Mouse (Mus musculus) embryonic fibroblast, embryonic 13.5 days (primary cell): Measurements from ENCODE around the gene Itpr1. TPM values are rescaled to one million over a fixed set of nuclear protein-coding genes. Genes with fewer than 3 reads are reported as not detected.

ENCODE experiments used
- H3K27ac ChIP-seq: 2 replicates; pipeline ENCODE4 v1.5.1; 2012; ENCODE audit warnings: low read length, control low read depth, inconsistent platforms; ENCODE audit not compliant: insufficient read depth
- H3K4me1 ChIP-seq: 2 replicates; pipeline ENCODE4 v1.6.1; 2011; ENCODE audit warnings: low read length; ENCODE audit not compliant: control insufficient read depth, insufficient read depth
- H3K4me3 ChIP-seq: 2 replicates; pipeline ENCODE4 v1.5.1; 2011; ENCODE audit warnings: mild to moderate bottlenecking, control low read depth, low read length; ENCODE audit not compliant: insufficient read depth
- CTCF ChIP-seq: IDR thresholded peaks from 2 replicates; pipeline ENCODE4 v1.5.1; 2011; ENCODE audit warnings: mild to moderate bottlenecking, control low read depth, low read length, moderate library complexity, borderline replicate concordance; ENCODE audit not compliant: insufficient read depth
- POLR2A ChIP-seq: IDR thresholded peaks from 2 replicates; pipeline ENCODE4 v1.6.1; 2011; ENCODE audit warnings: low read depth, mild to moderate bottlenecking, control low read depth, low read length, moderate library complexity
- polyA plus RNA-seq: library from polyadenylated mRNA; stranded (reverse); fragments of >200 nt; gene quantifications from 2 replicates; pipeline ENCODE4 v1.2.4, GENCODE M21; 2011; ENCODE audit warnings: low read depth; ENCODE audit not compliant: missing spikeins, insufficient read length

Itpr1 gene
- polyA plus RNA-seq, 1 experiment, result 38.0 TPM

DNA sequence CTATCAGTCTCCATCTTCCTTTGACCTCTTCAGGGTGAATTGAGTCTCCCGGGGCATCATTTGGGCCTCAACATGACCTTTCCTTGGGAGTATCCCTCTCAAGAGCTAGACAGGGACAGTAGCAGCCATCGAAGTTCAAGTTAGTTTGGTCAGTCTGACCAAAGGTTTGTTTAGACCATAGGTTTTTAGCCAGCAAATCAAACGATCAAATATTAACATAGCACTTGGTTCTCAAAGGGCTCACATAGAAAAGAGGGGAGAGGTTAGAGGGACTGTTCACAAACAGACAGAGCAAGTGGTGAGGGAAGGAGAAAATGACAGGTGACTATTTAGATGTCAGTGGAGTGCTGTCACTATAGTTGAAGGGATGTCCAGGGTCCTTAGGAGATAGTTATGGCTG, 293.3 kb downstream of the Itpr1 start:
- H3K4me1 ChIP-seq, result peaks cover 2% of the 10 kb centered on the region; the same call in 1 of the 2 replicates
- H3K27ac ChIP-seq, result no peak overlapping the region
- TF ChIP-seq CTCF (no peak), POLR2A (no peak)
- no peak overlapping the region for H3K4me3 ChIP-seq

DNA sequence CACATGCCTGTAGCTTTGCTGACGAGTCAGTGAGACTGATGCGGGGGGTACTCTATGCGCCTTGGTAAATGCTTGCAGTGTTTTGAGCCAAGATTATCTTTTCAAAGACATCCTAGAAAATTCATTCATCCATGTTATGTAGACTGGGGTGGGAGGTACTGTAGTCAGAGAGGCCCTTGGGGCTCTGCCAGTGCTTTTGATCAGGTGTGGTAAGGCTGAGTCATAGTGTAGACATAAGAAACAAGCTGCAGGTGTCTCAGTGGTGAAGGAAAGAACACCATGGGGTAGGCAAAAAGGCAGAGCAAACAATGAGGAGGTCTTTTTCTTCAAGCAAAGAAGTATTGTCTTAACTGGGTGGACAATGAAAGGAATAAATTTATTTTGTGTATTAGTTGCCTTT, 294.4 kb downstream of the Itpr1 start:
- no peak overlapping the region for H3K4me3 ChIP-seq
- no peak overlapping the region for H3K27ac ChIP-seq
- TF ChIP-seq POLR2A, result no peak
- TF ChIP-seq CTCF, result no peak
- H3K4me1 ChIP-seq, result peaks cover 2% of the 10 kb centered on the region; the same call in 1 of the 2 replicates

DNA sequence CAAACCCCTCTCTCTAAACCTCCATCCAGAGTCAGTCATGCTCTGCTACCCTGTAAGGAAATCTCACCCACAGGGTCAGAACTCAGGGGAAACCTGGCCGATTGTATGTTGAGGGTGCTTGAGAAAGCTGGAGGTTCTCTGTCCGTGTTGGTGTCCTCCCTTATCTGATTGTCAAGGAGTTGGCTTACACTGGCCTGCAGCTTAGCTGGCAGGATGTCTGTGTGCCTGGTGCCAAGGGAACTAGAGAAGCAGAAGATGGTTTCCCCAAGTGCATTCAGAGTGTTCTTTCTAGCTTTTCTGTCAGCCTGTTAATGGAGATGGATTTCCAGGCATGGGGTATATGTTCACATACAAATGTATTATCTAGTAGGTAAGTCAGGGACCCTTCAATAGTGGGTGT, 296.4 kb downstream of the Itpr1 start:
- TF ChIP-seq POLR2A, result no peak
- no peak for TF ChIP-seq CTCF
- no peak overlapping the region for H3K27ac ChIP-seq

DNA sequence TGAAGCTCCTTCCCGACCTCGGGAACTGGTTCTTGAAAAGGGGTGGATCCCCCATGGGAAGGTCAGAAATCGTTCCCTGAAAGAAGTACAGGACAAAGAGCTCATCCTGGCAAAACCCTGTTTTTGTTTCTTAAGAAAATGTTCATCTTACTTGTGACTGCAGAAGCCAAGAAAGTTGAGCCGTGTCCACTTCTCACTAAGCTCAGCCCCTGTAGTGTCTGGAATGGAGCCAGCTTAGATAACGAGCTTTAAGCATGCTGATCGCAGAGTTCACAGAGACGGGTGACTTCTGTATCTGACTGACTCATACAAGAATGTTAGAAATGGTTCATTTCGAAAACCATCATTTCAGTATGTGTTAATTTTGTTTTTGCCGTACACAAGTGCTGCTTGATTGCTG, 297.2 kb downstream of the Itpr1 start:
- Histone ChIP-seq H3K4me1 (peaks cover 2% of the 10 kb centered on the region; the same call in 1 of the 2 replicates), H3K27ac (no peak overlapping the region), H3K4me3 (no peak overlapping the region)
- TF ChIP-seq CTCF, result no peak
- no peak for TF ChIP-seq POLR2A

More for the DNA sequence above, 296.4 kb downstream of the Itpr1 start:
- Histone ChIP-seq H3K4me1 (peaks cover 2% of the 10 kb centered on the region; the same call in 1 of the 2 replicates), H3K4me3 (no peak overlapping the region)

DNA sequence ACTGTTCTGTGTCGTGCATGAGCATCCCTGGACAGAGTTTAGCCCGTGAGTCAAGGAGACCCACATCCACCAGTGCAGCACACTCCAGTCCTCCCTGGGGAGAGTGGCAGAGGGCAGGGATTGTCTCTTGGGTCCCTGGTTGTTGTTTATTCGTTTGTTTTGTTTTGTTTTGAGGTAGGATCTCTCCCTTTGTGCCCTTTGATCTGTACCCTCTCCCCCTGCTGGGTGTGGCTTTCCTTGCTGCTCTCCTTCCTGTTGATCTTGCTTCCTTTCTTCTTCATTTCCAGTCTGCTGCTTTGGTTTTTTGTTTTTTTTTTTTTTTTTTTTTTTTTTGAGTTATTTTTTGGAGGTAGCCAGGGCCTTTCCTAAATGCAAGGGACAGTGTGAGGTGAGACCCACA, 299.2 kb downstream of the Itpr1 start:
- Histone ChIP-seq H3K4me3 (no peak overlapping the region), H3K27ac (no peak overlapping the region), H3K4me1 (peaks cover 2% of the 10 kb centered on the region; the same call in 1 of the 2 replicates)
- TF ChIP-seq CTCF (no peak), POLR2A (no peak)

DNA sequence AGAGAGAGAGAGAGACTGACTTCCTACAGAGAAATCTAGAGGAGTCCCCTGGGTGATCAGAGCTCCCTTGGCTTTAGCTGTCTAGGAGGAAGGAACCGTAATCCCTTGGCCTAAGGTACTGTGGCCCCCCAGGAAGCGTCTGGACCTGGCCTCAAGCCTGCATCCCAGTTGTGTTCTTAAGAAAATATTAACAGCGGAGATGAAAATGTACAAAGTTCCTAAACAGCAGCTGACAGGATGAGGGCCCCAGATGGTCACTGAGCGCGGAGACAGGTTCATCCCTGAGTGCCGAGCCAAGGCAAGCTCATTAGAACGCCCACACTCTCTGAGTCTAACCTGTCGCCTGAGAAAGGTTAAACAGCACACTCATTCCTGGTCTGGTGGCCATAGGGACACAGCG, 300.1 kb downstream of the Itpr1 start:
- TF ChIP-seq POLR2A (no peak), CTCF (no peak)
- H3K27ac ChIP-seq, result no peak overlapping the region
- no peak overlapping the region for H3K4me3 ChIP-seq
- H3K4me1 ChIP-seq, result peaks cover 2% of the 10 kb centered on the region; the same call in 1 of the 2 replicates

DNA sequence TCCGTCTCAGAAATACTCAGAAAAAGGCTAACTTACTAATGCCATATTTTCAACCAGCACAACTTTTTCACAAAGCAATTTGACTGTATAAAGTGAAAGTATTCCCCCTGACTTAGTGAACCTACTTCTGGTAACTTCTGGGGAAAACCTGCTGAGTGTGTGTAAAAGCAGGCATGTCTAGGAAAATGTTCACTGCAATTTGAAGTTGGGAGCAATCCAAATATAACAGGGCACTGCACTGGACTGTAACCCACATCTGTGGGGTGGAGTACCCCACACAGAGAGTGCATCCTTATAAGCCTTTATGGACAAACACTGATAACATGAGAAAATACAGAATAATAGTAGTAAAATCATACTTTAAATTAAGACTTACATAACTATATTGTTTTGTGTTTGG, 303.4 kb downstream of the Itpr1 start:
- Histone ChIP-seq H3K27ac (no peak overlapping the region), H3K4me3 (no peak overlapping the region), H3K4me1 (no peaks in the 10 kb centered on the region; the same call in none of the 2 replicates)
- TF ChIP-seq CTCF (no peak), POLR2A (no peak)

DNA sequence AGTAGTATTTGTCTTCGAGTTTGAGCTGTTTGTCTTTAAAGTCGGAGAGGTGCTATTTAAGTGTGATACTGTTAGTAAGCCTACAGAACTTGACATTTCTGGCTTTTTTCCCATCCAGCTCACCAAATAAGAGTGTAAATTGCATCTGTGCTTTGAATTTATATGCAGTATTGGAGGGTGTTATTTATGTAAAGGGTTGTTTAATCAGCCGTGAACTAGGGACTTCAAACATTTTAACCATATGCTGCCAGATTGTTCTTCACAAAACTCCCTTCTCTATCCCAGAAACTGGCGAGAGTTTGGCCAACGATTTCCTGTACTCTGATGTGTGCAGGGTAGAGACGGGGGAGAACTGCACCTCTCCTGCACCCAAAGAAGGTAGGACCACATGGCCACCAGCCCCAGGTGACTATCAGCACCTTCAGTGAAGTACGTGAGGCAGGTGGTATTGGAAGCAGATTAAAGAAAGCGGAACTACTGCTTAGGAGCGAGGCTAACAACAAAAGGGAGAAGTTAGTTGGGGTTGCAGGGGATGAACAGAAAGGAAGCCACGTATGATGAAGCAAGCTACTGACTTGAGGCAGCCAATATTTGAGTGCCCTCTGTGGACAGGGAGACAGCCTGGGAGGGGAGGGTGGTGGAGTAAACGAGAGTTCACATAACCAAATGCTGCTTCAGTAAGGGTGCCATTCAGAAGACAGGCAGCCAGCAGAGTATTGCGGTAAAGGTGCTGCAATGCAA, 304.5 kb downstream of the Itpr1 start:
- H3K27ac ChIP-seq, result no peak overlapping the region
- TF ChIP-seq CTCF, result no peak
- TF ChIP-seq POLR2A, result no peak
- no peaks in the 10 kb centered on the region; the same call in none of the 2 replicates for H3K4me1 ChIP-seq
- no peak overlapping the region for H3K4me3 ChIP-seq

DNA sequence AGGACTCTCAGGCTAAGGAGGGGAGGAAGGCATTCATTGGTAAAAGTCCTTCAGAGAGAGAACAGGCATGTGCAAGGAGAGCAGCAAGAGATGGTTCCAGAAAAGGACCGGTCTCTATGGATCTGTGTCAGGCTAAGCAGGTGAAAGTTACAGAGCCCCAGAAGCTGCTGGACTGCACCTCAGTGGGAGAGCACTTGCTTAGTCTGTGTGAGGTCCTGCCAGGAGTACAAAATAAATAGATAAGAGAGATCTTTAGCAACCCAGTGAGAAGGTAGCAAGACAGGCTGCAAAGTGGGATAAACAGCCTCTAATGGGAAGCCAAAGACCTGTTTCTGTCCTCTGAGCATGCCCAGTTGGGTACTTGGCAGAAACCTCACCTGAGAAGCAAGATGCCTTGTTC, 305.1 kb downstream of the Itpr1 start:
- no peak overlapping the region for H3K4me3 ChIP-seq
- TF ChIP-seq POLR2A, result no peak
- no peak for TF ChIP-seq CTCF
- no peak overlapping the region for H3K27ac ChIP-seq
- H3K4me1 ChIP-seq, result no peaks in the 10 kb centered on the region; the same call in none of the 2 replicates

DNA sequence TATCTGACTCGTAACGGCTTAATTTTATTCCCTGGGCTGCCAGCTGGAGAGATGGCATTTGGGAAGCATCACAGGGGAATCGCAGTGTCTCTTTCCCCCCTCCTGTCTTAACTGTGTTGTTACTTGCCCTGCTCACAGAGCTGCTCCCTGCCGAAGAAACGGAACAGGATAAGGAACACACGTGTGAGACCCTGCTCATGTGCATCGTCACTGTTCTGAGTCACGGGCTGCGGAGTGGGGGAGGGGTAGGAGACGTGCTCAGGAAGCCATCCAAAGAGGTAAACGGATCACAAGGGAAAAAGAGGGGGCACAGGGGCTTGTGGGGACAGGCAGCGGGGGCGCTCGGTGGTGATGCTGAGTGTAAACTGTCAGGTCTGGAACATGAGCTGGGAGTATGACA, 305.7 kb downstream of the Itpr1 start:
- H3K27ac ChIP-seq, result no peak overlapping the region
- TF ChIP-seq POLR2A, result no peak
- no peak for TF ChIP-seq CTCF
- H3K4me1 ChIP-seq, result no peaks in the 10 kb centered on the region; the same call in none of the 2 replicates
- no peak overlapping the region for H3K4me3 ChIP-seq
